Mouse (Mus musculus): ENCODE results near the gene Fgr.

Fgr gene

DNA sequence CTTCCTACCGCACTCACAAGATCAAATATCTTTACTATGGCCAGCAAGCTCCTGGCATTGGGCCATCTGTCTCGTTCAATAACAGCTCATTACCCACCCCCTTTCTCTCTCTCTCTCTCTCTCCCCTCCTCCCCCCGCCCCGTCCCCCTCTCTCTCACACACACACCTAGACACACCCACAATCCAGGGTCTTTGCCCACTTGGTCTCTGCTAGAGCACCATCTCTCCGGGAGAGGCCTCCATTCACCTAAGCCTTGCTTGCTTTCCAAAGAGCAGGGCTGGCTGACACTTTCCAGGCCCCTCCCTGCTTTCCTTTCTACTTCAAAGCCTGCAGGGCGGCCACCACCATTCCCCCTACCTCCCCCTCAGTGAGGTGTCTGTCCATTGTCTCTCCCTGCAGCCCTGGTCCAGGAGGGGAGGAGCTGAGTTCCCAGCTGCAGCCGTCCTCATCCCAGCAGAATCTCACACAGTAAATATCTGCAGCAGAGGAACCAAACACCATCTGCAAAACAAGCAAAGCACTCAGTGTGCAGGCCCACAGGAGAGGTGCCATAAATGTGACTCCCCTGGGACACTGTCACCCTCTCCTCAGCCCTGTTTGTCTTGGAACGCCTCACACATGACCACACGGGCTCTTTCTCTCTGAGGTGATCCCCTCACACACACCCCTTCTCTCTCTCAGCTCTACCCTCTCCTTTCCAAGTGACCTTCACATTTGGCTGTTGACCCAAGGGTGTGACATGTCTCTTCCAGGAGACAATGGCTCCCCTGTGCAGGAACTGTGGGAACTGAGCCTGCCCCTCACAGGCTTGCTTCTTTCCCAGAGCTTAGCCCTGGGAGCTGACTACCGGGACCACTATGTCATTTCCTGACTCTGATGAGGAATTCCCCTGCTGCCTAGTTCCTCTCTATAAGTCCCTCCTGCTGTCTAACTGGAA, 14.9 kb upstream of the Fgr start:
- peak; percentile 93 for DNase-seq (ENCODE audit: low spot score)

DNA sequence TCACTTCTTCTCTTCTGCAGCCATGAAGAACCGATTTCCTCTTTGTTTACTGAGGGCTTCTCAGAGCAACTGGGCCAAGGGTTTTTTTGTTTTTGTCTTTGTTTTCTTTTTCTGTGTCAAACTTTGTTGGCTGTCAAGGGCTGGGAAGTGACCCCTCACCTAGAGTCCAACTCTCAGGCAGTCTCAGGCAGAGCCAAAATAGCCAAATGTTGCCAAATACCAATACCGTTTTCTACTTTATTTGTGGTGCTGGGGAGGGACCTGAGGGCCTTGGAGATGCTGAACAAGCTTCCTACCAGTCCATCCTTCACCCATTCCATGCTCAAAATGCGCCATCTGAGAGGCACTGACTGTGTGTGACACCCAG, 14.2 kb upstream of the Fgr start:
- DNase-seq (ENCODE audit: low spot score): no peak

DNA sequence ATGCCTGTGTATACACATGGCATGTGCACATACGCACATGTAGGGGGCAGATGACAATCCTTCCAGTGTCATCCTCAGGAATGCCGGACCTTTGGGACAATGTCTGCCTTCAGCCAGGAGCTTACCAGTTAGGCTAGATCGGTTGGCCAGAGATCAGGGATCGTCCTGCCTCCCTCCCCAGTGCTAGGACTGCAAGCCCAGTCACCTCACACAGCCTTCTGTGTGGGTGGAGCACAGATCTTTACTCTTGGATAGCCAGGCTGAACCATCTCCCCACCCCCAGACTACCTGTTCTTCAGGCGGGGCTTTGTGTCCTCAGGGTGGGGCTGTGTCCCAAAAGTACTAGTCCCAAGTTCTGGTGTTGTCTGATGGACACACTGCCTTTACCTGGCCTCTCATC, 13.6 kb upstream of the Fgr start:
- peak; percentile 44 for DNase-seq (ENCODE audit: low spot score)

DNA sequence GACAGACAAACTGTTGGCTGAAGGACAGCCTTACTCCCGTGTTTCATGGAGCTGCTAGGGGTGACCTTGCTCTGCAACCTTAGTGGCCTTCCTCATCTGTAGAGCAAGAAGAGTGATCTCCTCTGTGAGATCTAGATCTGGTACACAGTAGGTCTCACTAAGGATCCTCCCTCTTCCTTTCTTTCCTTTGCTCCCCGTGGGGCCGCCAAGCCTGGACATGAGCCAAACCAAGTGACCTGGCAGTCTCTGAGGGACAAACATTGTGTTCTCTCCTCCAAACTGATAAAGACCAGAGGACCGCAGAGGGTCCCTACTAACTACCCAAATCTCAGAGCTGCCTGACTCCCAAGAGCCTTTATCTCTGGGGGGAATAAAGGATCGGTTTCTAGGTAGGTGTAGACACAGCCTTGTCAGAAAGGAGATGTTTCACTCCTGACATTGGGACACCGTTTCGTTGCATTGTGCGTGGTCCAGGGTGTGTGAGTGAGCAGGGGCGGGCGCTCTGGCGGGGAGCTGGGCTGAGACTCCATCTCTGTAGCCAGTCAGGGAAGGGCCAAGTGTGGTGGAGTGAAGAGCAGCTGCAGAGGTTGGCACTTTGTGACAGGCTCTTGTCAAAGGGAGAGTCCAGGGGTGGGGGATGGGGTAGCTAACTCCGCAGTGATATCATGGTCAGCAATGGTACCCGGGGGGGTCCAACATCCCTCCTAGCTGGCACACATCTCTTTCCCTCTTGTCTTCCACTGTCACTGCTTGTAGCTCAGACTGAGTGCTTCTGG, 12.8 kb upstream of the Fgr start:
- peak; percentile 62 for DNase-seq (ENCODE audit: low spot score)

DNA sequence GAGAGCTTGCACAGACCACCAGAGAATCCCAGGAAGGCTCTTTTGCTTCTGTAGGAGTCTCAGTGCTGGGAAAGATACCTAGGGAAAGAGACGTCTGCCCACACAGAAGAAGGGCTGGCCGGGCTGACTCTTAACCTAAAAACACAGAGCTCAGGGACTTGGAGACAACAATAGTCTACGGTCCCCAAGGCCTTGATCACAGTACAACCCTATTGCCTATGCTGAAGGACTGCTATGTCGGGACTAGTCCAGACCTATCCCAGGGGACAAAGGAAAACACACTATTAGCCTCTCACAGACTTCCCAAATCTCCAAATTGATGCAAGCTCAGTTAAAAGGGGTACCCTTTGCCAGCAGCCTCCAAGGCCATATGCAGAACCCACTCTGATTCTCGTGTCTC, 12.0 kb upstream of the Fgr start:
- no peak for DNase-seq (ENCODE audit: low spot score)

DNA sequence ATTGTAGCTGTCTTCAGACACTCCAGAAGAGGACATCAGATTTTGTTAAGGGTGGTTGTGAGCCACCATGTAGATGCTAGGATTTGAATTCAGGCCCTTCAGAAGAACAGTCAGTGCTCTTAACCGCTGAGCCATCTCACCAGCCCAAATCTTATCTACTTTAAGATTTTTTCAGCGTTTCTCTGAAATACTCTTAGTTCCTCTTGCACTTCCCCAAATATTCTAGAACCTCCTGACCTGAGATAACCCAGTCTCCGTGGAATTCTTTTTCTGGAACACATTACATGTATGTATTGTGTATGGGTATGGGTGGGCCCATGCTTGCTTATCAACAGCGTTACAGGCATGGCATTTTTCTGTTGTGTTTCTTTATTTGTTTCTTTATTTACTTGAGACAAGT, 11.3 kb upstream of the Fgr start:
- no peak for DNase-seq (ENCODE audit: low spot score)

DNA sequence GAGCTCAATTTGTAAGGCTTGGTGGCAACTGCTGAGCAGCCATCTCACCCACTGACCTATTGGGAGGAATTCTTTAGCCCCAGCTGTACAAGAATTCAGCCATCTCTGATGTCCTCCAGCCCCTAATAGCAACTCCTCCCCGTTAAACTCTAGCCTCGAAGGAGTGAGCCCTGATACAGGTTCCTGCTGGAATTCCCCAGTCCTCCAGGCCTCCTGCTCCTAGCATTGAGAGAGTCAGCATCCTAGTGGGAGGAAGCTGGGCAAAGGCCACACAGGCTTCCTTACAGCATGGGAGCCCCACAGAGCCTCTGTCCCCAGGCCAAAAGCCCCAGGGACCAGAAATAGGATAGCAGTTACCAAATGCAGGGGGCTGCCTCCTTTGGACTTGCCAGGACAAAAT, 10.5 kb upstream of the Fgr start:
- DNase-seq (ENCODE audit: low spot score): no peak

DNA sequence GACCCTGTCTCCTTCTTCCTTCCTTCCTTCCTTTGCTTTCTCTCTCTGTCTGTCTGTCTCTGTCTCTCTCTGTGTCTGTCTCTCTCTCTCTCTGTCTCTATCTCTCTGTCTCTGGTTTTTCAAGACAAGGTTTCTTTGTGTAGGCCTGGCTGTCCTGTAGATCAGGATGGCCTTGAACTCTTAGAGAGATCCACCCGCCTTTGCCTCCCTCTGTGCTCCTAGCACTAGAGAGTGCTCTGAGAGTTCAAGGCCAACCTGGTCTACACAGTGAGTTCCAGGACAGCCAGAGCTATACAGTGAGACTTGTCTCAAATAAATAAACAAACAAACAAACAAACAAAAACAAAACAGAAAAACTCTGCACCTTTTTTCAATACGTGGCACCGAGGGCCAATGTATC, 9.8 kb upstream of the Fgr start:
- no peak for DNase-seq (ENCODE audit: low spot score)

DNA sequence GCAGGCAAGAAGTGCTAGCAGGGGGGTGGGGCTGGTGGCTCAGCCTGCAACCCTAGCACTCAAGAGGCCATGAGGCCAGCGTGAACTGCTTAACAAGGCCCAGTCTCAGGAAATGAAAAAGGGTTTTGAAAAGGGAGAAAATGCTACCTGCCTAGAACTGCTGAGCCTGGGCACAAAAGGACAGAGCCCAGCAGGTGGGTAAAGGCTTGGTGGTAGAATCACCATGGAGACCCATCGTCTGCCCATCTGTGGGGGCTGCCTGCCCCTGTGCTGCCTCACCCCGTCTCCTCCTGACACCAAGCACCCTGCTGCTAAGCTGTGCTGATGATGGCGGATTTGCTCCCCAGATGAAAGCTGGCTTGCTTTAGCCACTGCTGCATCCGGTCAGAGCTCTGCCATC, 9.4 kb upstream of the Fgr start:
- no peak for DNase-seq (ENCODE audit: low spot score)

DNA sequence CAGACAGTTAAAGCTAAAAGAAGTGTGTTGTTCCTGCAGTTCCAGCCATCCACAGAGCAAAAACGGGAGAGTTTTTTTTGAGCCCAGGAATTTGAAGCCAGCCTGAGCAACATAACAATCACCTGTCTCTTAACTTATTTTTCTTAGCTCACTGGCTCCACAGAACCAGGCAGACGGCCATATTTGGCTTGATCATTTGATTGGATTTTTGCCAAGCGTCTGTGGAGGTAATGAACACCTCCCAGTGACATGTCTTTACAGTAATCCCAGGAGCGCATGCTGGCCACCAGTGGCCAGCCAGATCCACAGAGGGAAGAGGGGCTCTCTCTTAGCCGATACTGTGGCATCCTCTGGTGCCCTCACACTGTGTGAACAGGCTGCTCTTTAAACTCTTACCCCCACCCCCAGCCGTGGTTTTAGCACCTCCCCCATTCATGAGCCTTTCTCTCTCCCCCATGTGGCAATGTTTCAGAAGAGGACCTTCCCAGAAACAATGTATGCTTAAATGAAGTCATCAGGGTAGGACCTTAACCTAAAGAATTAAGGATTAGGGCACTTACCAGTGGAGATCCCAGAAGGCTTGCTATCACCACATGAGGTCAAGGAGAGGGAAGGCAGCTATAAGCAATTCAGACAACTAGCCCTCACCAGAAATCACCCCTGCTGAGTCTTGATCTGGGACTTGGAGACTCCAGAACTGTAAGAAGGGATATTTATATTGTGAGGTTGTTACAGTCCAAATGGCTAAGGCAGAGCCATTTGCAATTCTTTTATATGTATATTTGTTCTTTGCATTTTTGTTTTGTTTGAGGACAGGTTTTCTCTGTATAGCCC, 5.6 kb upstream of the Fgr start:
- DNase-seq (ENCODE audit: low spot score): peak; percentile 64

DNA sequence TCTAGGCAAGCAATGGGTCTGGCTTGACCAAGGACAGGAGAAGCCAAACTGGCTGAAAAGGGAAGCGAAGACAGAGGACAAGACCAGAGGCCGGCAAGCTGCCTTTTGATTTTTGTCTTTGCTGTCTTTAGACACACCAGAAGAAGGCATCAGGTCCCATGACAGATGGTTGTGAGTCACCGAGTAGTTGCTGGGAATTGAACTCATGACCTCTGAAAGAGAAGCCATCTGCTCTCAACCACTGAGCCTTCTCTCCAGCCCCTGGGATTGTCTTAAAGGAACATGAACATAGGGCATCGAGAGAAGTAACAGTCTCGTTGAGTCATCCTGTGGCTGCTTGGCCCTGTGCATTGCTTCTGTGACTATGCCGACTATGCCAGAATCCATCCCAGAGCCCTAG, 2.3 kb upstream of the Fgr start:
- DNase-seq (ENCODE audit: low spot score): peak; percentile 37

DNA sequence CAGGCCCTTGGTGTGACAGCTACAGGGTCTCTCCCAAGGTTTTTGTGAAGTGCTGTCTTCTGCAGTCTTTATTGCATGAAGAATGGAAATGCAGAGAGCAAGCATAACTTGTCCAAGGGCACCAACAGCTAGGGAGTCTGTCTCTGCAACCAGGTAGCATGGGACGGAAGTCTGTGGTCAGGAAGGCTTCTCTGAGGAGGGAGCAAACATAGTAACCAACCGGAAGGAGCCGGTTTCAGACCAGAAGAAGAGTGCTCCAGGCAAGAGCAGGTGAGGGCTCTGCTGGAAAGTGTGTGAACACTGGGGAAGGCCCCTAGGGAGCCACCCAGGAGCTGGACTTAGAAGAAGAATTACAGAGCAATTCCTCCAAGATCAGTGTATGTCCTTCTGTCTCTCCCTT, 1.8 kb upstream of the Fgr start:
- no peak for DNase-seq (ENCODE audit: low spot score)

DNA sequence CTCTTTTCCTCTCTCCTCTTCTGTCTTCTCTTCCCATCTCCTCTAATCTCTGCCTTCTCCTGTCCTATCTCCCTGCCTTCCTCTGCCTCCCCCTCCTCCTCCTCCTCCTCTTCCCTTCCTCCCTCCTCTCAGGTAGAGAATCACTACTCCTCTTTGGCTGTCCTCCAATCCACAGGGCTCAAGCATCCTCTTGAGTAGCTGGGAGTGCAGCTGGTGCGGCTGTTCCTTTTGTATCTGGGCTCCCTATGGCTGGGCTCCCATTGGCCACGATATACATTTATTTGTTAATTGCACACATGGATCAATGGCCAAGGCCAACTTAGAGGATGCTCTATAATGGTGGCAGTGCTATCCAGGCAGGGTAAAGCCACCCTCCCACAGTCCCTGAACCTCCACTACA, 1.3 kb upstream of the Fgr start:
- no peak for DNase-seq (ENCODE audit: low spot score)

DNA sequence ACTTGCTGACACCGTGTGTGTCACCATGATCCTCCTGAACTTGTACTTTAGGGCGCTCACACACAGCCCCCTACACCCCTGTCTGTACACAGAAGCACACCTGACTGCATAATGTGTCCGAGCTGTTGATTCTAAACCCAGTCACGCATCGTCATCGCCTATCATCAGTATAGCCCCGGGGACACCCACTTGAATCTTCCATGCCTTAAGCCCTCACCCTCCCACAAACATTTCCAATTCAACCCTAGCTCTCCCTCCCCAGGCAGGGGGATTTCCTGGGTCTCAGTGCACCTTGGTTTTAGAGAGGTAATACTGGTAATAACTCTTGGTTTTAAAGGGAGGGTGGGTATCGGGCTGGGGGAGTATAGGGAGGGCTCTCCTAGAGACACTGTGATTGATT, 709 bp upstream of the Fgr start:
- DNase-seq (ENCODE audit: low spot score): no peak

DNA sequence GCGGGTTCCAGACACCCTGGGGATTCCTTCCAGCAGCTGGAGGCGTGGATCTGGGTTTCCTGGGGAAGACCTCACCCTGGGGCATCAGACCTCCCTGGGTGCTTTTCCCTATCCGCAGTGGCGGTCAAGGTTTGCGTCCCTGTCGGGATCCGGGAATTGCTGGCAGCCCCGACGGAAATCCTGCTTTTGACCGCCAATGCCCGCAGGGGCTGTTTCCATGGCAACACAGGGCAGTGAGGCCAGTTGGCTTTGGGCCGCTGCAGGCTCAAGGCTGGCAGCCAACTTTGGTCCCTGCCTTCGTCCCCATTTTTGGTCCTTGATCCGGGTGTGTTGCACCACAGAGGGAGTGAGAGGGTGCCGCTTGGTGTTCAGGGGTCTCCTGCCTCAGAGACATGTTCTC, 1.0 kb downstream of the Fgr start:
- peak; percentile 93 for DNase-seq (ENCODE audit: low spot score)

DNA sequence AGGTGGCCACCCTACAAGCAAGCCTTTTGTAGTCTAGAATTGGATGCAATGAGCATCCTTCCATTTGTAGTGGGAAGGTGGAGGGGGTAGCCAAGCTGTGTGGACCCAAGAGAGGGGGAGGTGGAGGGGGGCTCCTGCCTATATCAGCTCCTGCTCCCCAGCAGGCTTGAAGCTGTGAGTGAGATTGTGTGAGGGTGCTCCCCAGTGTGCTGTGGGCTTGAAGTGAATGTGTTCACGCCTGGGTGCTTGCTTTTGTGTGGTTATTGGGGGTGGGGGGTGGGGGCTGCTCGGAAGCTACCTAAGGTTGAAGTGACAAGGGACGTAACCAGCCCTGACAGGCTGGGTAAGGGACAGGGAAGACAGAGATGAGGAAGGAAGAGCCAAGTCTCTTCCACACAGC, 1.9 kb downstream of the Fgr start:
- DNase-seq (ENCODE audit: low spot score): no peak

DNA sequence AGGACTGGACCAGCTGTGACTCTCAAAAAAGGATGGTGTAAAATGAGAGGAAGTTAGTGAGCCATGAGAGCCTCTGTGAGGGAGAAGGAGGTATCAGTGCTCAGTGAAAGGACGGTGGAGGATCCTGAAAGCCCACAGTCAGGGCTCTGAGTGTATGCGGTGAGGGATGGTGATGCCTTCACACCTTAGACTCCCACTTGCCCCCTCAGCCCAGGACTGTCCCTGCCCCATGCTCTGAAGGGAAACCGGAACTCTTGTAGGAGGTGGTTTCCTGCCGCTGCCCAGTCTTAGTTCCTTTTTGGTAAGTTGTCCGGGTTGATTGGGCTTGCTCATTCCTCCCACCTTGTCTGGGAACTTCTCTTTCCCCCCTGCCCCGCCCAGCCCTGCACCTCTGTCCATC, 2.8 kb downstream of the Fgr start:
- DNase-seq (ENCODE audit: low spot score): no peak

DNA sequence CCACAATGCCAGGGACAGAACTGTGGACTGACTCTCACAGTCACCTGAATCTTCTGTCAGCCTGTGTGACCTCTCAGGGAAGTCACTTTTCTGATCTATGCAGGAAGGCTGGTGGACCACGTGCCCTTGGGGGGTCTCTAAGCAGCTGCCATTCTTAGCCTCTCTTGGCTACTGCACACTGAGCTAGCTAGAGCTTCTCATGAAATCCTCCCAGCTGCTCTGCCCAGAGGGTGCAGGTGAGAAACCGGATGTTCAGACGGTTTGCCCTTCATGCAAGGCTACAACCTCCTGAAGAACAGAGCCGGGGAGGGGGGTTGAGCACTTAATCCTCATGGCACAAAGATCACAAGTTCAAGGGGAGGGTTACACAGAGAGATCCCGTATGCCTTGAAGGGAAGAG, 3.7 kb downstream of the Fgr start:
- no peak for DNase-seq (ENCODE audit: low spot score)

DNA sequence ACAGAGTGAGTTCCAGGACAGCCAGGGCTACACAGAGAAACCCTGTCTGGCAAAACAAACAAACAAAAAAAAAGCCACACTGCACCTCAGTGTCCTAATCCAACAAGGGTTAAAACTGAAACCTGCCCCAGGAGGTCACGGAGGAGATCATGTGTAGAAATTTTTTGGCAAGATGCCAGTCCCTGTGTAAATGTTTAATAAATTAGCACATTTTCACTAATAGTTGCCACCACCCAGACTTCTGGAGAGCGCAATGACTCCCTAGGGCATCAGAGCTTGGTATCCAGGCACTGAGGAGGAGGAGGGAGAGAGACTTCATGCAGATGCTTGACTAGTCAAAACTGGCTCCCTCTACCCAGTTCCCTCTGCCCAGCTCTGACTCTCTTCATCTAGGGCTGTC, 5.3 kb downstream of the Fgr start:
- peak; percentile 46 for DNase-seq (ENCODE audit: low spot score)

DNA sequence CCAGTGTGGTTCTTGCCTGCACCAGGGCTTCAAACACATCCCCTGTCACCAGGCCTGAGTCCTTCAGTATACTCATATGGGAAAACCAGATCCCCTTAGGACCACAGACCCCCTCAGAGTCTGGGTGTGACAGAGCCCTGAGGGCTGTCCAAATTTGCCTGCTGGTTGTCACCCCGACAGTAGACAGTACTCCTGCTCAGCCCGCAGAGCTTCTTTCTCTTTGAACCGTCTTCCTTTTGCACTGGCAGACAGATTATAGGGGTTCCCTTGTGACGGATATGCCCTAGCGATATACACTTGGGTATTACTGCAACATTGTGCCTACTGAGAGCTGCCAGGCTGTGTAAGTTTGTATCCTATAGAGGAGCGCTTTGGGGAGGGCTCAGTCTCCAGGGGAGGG, 7.7 kb downstream of the Fgr start:
- DNase-seq (ENCODE audit: low spot score): no peak

DNA sequence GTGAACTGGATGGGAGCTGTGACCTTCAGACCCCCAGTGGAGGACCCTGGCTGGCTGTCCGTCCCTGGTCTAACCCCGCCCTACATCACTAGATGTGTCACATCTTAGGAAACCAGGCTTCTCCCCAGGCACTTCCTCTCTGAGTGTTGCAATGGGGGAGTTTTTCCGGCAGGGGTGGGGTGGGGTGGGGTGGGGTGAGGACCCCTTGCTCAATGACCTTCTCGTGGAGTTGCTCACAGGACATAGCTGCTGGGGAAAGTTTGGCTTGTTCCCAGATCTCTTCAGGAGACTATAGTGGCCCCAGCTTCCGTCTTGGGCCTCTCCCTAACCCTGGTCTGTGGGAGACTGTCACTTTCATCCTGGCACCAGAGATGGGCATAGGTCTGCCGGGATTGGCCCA, 9.1 kb downstream of the Fgr start:
- no peak for DNase-seq (ENCODE audit: low spot score)

DNA sequence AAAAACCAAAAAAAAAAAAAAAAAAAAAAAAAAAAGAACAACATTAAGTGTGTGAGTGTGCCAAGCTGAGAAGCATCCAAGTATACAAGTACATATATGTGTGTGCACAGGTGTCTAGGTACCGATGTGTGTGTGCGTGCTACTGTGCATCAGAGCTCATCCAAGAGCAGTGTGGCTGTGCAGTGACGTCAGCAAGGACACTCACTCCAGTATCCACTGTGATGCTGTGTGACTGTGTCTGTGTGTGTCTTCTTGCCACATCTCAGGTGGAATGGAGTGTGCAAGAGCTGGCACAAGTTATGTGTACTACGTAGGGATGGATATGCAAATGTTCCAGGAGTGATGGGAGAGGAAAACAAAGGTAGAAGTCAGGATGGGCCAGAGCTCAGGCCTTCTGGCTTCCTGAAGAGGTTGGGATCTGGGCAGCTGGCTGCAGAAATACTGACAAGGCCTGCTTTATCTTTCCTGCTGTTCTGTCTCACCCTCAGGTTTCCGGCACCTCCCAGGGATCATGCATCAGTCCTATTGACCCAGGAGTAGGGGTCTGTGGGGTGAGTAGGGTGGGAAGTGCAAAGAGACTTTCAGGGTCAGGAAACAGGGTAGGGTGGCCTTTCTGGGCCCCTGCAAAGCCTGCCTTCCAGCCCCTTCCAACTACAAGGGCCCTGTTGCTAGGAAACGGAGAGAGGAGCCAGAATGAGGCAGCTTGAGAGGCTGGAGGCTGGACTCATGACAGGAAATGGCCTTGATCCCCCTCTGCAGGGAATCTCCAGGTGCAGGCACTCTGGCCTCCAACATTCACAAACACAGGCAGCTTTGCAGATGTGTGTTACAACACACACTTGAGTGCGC, 10.0 kb downstream of the Fgr start:
- DNase-seq (ENCODE audit: low spot score): peak; percentile 78
